Mouse (Mus musculus): ENCODE measurements at regions not wholly inside any gene's neighbourhood (a gene's known extent, or its start where the extent isn't known, plus 50 kb on each side); places are given as distances from the start of the nearest gene placed in this dataset.
A peak's percentile ranks its signal among the peaks of the same experiment; 100 is the strongest.

DNA sequence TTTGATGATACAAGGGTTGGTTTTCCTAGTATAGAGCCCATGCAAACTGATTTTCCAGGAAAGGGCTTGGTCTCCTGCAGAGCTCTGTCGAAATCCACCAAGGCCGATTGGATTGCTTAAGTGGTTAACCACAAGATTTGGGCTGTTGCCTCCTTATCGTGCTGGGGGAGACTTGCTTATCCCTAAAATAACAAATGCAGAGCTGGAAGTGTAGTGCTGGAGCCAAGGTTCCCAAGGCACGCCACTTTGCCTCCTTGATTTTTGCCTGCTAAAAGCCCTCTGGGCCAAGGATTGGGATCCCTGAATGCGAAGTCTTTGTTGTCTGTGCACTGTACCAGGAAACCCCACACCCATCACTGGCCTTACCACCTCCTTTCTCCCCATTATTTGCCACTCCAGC, 52.8 kb upstream of the Tmem178 start:
- no peaks in the 10 kb centered on the region for H3K27me3 ChIP-seq
- ATAC-seq (ENCODE audit: low read depth) (no peak), DNase-seq (no peak)
- H3K9me3 ChIP-seq (replicated peaks) = no peaks in the 10 kb centered on the region
- H3K4me3 ChIP-seq (replicated peaks) = no peak overlapping the region
- H3K36me3 ChIP-seq = no peaks in the 10 kb centered on the region
- WGBS (ENCODE audit: insufficient replicate concordance) = 12% methylated on average over 5 of the region's 5 CpGs
- 0 out of 2 replicates have a peak, but pooled peaks cover 3% of the 10 kb centered on the region for H3K4me1 ChIP-seq (replicated peaks)
- H3K4me2 ChIP-seq = no peak overlapping the region
- no peak overlapping the region for H3K9ac ChIP-seq
- no peak overlapping the region for H3K27ac ChIP-seq

DNA sequence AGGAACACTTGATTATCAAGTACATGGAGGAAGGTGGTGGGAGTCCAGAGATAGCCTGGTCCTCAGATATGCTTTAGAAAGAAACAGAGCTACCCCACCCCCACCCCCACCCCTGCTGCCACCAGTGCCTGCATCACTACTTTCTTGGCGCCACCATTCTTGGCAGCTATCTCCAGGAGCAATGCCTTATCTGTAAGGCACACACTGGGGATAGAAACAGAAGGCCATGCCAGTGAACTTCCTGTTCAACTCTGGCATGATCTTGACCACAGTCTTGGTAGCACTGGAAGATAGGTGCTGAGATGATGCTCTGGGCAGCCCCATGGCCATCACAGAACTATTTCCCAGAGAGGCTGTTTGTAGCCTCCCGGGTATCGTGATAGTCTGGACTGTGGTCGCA, 55.3 kb upstream of the Tmem178 start:
- DNase-seq (no peak), ATAC-seq (ENCODE audit: low read depth) (peak; percentile 31; the same call in 1 of the 2 replicates)
- H3K4me3 ChIP-seq (replicated peaks) = no peak overlapping the region

DNA sequence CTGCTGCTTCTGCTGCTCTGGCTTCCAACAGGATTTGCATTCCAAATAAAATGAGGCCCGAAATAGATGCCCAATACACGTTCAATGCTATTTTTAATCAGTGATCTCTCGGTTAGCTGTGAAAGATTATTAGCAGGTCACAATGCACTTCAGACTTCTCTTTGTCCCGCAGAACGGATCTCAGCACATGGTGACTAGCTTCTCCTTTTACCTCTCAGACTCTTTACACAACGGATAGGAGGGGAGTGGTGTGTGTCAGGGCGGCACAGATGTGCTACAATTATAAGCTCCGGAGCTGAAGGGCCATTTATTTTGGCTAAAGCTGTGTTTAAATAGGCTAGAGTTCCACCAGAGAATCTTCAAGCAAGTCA, 56.7 kb upstream of the Tmem178 start:
- WGBS (ENCODE audit: insufficient replicate concordance) = 61% methylated on average over 8 of the region's 8 CpGs
- Histone ChIP-seq H3K4me2 (no peak overlapping the region), H3K9me3 (replicated peaks) (no peaks in the 10 kb centered on the region), H3K27me3 (no peaks in the 10 kb centered on the region), H3K4me3 (replicated peaks) (no peak overlapping the region), H3K36me3 (no peaks in the 10 kb centered on the region), H3K27ac (no peak overlapping the region), H3K4me1 (replicated peaks) (0 out of 2 replicates have a peak, but pooled peaks cover 3% of the 10 kb centered on the region), H3K9ac (no peak overlapping the region)
- ATAC-seq (ENCODE audit: low read depth) = no peak
- DNase-seq = no peak

More for the DNA sequence above, 55.3 kb upstream of the Tmem178 start:
- Histone ChIP-seq H3K4me1 (replicated peaks) (0 out of 2 replicates have a peak, but pooled peaks cover 3% of the 10 kb centered on the region), H3K9me3 (replicated peaks) (no peaks in the 10 kb centered on the region), H3K27ac (no peak overlapping the region), H3K27me3 (no peaks in the 10 kb centered on the region), H3K4me2 (no peak overlapping the region), H3K9ac (no peak overlapping the region), H3K36me3 (no peaks in the 10 kb centered on the region)
- 52% methylated on average over 4 of the region's 4 CpGs for WGBS (ENCODE audit: insufficient replicate concordance)

DNA sequence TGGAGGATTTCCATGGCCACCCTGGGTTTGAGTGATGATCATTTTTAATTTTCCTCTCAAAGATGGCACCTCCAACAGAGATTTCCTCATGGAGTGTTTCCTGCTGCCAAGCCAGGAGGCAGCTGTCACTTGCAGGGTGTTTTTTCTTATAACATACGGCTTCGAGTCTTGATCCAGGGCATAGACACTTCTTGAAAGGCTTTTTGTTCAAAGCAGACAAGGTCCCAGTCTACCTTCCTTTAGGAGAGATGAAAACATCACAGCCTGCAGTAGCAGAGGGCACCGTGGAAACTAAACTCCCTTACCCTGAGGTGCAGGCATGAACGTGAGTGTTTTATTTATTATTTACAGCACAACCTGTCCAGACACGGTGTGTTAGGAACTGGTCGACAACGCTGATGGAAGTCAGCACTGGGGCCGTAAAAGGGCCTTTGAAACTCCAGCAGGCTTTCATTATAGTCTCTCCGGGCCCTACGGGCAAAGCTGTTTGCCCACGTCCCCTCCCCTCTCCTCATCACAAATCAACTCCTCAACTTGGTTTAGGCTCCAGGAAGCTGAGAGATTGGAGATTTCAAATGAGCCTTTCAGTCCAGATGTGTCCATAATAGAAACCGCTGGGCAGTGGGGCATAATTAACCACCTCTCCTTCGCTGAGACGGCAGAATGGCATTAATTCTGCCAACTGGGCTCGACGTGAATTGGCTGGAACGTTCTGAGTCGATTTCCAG, 57.2 kb upstream of the Tmem178 start:
- no peak for DNase-seq
- Histone ChIP-seq H3K9ac (no peak overlapping the region), H3K4me3 (replicated peaks) (no peak overlapping the region), H3K9me3 (replicated peaks) (no peaks in the 10 kb centered on the region), H3K27ac (no peak overlapping the region), H3K36me3 (no peaks in the 10 kb centered on the region), H3K4me1 (replicated peaks) (0 out of 2 replicates have a peak, but pooled peaks cover 3% of the 10 kb centered on the region), H3K27me3 (no peaks in the 10 kb centered on the region), H3K4me2 (no peak overlapping the region)
- ATAC-seq (ENCODE audit: low read depth) = no peak
- whole genome bisulfite sequencing (ENCODE audit: insufficient replicate concordance) = 68% methylated on average over 18 of the region's 18 CpGs

DNA sequence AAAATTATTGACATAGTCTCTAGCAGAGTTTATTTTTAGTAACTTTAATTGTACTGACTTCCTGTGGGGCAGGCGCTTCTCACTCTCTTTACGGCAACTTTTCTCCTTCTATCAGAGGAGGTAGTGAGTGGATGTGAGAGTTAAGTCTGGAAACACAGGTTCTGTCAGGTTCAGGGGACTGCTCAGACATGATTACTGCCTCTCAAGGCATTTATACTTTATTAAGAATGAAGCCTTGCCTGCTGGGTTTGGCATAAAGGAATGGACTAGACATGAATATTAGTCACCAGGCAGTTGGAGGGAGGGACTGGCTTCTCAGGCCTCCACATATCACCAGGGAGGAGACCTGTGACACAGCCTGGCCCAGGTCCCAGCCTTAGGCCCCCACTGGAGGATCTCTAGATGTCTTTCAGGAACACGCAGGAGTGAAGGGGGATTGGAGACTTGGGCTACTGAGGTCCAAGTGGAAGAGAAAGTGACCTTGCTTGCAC, 58.2 kb upstream of the Tmem178 start:
- Histone ChIP-seq H3K4me1 (replicated peaks) (0 out of 2 replicates have a peak, but pooled peaks cover 3% of the 10 kb centered on the region), H3K36me3 (no peaks in the 10 kb centered on the region), H3K9me3 (replicated peaks) (no peaks in the 10 kb centered on the region), H3K9ac (no peak overlapping the region), H3K4me2 (no peak overlapping the region), H3K4me3 (replicated peaks) (no peak overlapping the region), H3K27me3 (no peaks in the 10 kb centered on the region), H3K27ac (no peak overlapping the region)
- DNase-seq (no peak), ATAC-seq (ENCODE audit: low read depth) (no peak)
- 50% methylated on average over 3 of the region's 3 CpGs for WGBS (ENCODE audit: insufficient replicate concordance)

DNA sequence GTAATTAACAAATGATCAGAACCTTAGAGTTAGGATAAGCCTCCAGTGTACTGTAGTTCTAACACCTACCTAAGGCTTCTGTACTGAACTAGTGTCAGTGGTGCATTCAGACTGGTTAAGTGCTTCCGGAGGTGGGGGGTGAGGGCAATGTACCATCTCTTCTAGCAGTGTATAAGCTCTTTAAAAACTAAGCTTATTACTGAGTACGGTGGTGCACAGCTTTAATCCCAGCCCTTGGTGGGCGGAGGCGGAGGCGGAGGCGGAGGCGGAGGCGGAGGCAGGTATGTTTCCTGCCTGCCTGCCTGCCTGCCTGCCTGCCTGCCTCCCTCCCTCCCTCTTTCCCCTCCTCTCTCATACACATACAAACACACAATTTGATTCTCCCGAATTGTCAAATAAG, 58.7 kb upstream of the Tmem178 start:
- Histone ChIP-seq H3K4me1 (replicated peaks) (0 out of 2 replicates have a peak, but pooled peaks cover 3% of the 10 kb centered on the region), H3K36me3 (no peaks in the 10 kb centered on the region), H3K27me3 (no peaks in the 10 kb centered on the region), H3K4me3 (replicated peaks) (no peak overlapping the region), H3K9me3 (replicated peaks) (no peaks in the 10 kb centered on the region), H3K9ac (no peak overlapping the region), H3K27ac (no peak overlapping the region), H3K4me2 (no peak overlapping the region)
- DNase-seq (no peak), ATAC-seq (ENCODE audit: low read depth) (no peak)
- 68% methylated on average over 9 of the region's 9 CpGs for WGBS (ENCODE audit: insufficient replicate concordance)

DNA sequence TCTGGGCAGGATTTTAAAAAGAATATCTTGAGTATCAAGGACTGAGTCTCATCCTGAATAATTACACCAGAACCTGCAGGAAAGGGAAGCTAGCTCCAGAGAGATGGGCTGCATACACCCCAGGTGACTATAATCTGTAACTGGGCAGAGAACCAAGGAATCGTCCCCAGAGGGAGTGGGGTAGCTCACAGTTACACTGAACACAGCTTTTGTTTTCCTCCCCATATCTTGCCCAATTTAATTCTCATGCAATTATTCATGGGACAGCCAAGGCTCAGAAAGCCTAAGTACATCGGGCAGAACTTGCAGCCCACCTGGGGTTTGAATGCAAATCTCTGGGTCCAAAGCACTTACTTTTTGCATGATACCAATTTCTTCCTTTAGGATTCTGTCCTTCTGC, 59.5 kb upstream of the Tmem178 start:
- no peak overlapping the region for H3K9ac ChIP-seq
- no peak for ATAC-seq (ENCODE audit: low read depth)

DNA sequence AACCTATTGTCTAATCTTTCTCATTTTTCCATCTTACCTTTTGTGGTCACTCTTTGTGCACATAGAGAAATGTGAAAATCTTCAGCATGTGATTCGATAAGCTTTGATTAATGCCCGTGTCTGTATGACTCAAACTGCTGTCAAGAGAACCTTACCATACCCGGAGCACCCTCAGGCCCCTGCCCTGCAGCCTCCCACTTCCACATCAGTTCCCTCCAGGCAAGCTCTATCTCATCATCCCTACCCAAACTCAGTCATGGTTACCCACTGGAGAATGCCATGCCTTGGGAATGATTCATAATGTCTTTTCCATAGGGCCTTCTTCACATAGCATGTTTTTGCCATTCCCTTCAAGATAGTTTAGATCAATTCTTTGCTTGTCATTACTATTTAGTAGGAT, 62.0 kb upstream of the Tmem178 start:
- no peak overlapping the region for H3K27ac ChIP-seq
- no peak overlapping the region for H3K4me2 ChIP-seq
- no peak for DNase-seq
- H3K4me1 ChIP-seq (replicated peaks) = no peaks in the 10 kb centered on the region
- no peak overlapping the region for H3K4me3 ChIP-seq (replicated peaks)
- no peaks in the 10 kb centered on the region for H3K27me3 ChIP-seq
- no peak overlapping the region for H3K9ac ChIP-seq
- ATAC-seq (ENCODE audit: low read depth) = no peak
- no peaks in the 10 kb centered on the region for H3K9me3 ChIP-seq (replicated peaks)
- WGBS (ENCODE audit: insufficient replicate concordance) = 52% methylated on average over 3 of the region's 3 CpGs
- no peaks in the 10 kb centered on the region for H3K36me3 ChIP-seq

More for the DNA sequence above, 59.5 kb upstream of the Tmem178 start:
- no peak for DNase-seq
- H3K4me1 ChIP-seq (replicated peaks) = 0 out of 2 replicates have a peak, but pooled peaks cover 3% of the 10 kb centered on the region
- no peaks in the 10 kb centered on the region for H3K9me3 ChIP-seq (replicated peaks)
- H3K36me3 ChIP-seq = no peaks in the 10 kb centered on the region
- H3K27me3 ChIP-seq = no peaks in the 10 kb centered on the region
- no peak overlapping the region for H3K27ac ChIP-seq
- H3K4me3 ChIP-seq (replicated peaks) = no peak overlapping the region
- 49% methylated on average over 2 of the region's 2 CpGs for WGBS (ENCODE audit: insufficient replicate concordance)
- H3K4me2 ChIP-seq = no peak overlapping the region

DNA sequence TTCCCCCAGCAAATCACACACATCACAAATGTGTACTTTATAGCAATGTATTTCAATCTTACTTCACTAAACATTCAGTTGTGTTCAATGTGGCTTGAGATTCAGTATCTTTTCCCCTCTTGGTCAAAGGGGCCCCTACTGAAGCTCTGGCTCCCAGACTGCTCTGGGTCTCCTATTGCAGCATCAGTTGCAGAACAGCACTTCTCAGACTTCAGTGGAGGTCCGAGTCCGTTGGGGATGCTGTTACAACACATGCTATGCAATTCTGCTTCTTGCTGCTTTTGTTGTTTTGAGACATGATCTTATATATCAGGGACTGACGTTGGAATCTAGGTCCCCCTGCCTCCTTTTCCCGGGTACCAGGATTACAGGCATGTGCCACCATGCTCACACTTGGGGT, 64.1 kb upstream of the Tmem178 start:
- Histone ChIP-seq H3K27me3 (no peaks in the 10 kb centered on the region), H3K36me3 (no peaks in the 10 kb centered on the region), H3K4me3 (replicated peaks) (no peak overlapping the region), H3K27ac (no peak overlapping the region), H3K4me1 (replicated peaks) (no peaks in the 10 kb centered on the region), H3K9me3 (replicated peaks) (no peaks in the 10 kb centered on the region), H3K9ac (no peak overlapping the region), H3K4me2 (no peak overlapping the region)
- ATAC-seq (ENCODE audit: low read depth) = no peak
- no peak for DNase-seq
- 55% methylated on average over 4 of the region's 4 CpGs for WGBS (ENCODE audit: insufficient replicate concordance)

DNA sequence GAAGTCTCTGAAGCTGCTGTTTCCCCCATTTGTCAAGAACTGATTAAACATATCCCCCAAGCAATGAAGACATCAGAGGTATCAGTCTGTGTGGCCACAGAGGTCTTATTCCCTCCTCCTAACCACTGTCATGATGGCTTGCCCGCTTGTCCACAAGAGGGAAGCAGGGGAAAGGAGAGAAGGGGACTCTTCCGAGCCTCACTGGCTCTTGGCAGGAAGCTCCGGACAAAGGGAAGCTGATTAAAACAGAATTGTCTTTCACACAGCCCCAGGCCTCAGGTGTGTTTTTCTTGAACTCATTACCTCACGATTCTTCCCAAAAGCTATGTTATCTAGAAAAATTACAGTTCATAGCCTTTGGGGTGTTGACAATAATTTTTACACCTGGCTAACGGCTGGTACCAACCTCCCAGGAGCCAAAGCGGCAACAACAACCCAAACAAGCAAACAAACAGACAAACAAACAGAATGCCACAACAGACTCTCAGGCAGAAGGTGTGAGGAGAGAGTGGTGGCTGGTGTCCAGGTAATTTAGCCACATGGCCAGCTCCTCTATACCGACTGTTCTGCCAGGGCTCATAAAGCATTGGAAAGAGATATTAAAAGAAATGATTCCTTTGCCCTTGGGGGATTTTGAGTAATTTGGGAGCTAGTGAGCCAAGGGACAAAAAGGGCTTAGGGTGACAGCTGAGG, 68.9 kb upstream of the Tmem178 start:
- Histone ChIP-seq H3K4me3 (replicated peaks) (no peak overlapping the region), H3K9ac (no peak overlapping the region), H3K27me3 (no peaks in the 10 kb centered on the region), H3K4me1 (replicated peaks) (no peaks in the 10 kb centered on the region), H3K9me3 (replicated peaks) (no peaks in the 10 kb centered on the region), H3K27ac (no peak overlapping the region), H3K36me3 (no peaks in the 10 kb centered on the region), H3K4me2 (no peak overlapping the region)
- ATAC-seq (ENCODE audit: low read depth) (no peak), DNase-seq (no peak)
- 42% methylated on average over 7 of the region's 7 CpGs for WGBS (ENCODE audit: insufficient replicate concordance)

DNA sequence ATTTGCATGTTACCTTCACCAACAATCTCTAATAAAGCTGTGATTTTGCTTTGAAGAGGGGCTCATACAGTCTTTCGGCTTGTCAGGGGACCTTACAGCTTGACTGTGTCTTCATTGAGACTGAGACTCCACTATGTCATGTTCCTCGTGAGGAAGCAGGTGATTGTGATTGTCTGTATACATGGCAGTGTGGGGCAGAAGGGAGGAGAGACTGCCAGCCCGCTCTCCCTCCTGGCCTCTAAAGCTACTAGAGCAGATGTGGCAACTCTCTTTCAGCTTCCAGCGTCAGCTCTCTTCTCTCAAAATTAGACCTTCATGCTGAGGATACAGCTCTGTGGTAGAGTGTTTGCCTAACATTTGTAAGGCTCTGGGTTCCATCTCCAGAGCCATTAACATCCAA, 73.5 kb upstream of the Tmem178 start:
- no peak overlapping the region for H3K27ac ChIP-seq
- no peaks in the 10 kb centered on the region for H3K9me3 ChIP-seq (replicated peaks)
- H3K36me3 ChIP-seq = no peaks in the 10 kb centered on the region
- 56% methylated on average over 4 of the region's 4 CpGs for WGBS (ENCODE audit: insufficient replicate concordance)
- DNase-seq (no peak), ATAC-seq (ENCODE audit: low read depth) (no peak)
- H3K27me3 ChIP-seq = no peaks in the 10 kb centered on the region
- no peak overlapping the region for H3K4me3 ChIP-seq (replicated peaks)
- H3K4me1 ChIP-seq (replicated peaks) = no peaks in the 10 kb centered on the region
- no peak overlapping the region for H3K9ac ChIP-seq
- H3K4me2 ChIP-seq = no peak overlapping the region
